Mouse (Mus musculus) testis, adult 2 months (tissue): ENCODE measurements around the gene Nrxn2. TPM values are rescaled to one million over a fixed set of nuclear protein-coding genes. Genes with fewer than 3 reads are reported as not detected.

Experiments used
- H3K27ac ChIP-seq: fragments of 200-500 bp; 2 replicates; pipeline ENCODE4 v1.5.1; 2012; ENCODE audit warnings: low read depth, low read length; ENCODE audit not compliant: control insufficient read depth, insufficient read depth
- H3K27me3 ChIP-seq: fragments of 200-500 bp; 2 replicates; pipeline ENCODE4 v1.6.1; 2012; ENCODE audit warnings: mild to moderate bottlenecking, low read length, moderate library complexity; ENCODE audit not compliant: control insufficient read depth, insufficient read depth
- H3K36me3 ChIP-seq: fragments of 200-500 bp; 2 replicates; pipeline ENCODE4 v1.6.1; 2012; ENCODE audit warnings: mild to moderate bottlenecking, low read length; ENCODE audit not compliant: control insufficient read depth, insufficient read depth
- H3K4me1 ChIP-seq: fragments of 200-500 bp; 2 replicates; pipeline ENCODE4 v1.6.1; 2012; ENCODE audit warnings: low read length; ENCODE audit not compliant: control insufficient read depth, insufficient read depth
- H3K4me3 ChIP-seq: fragments of 200-500 bp; 2 replicates; pipeline ENCODE4 v1.5.1; 2012; ENCODE audit warnings: low read depth, mild to moderate bottlenecking, low read length, moderate library complexity, mixed read lengths; ENCODE audit not compliant: control insufficient read depth
- CTCF ChIP-seq: fragments of 200-500 bp; IDR thresholded peaks from 2 replicates; pipeline ENCODE4 v1.5.1; 2012; ENCODE audit warnings: low read depth, mild to moderate bottlenecking, inconsistent platforms, low read length, moderate library complexity; ENCODE audit not compliant: control insufficient read depth, insufficient read depth, insufficient replicate concordance
- POLR2A ChIP-seq: fragments of 200-500 bp; IDR thresholded peaks from 2 replicates; pipeline ENCODE4 v1.6.1; 2012; ENCODE audit warnings: low read depth, mild to moderate bottlenecking, inconsistent platforms, low read length, moderate library complexity; ENCODE audit not compliant: control insufficient read depth
- polyA plus RNA-seq: library from polyadenylated mRNA; depleted of rRNA; stranded (reverse); fragments of >200 nt; gene quantifications from 2 replicates; pipeline ENCODE4 v1.2.3, GENCODE M21; 2012

Nrxn2 gene
- polyA plus RNA-seq, 1 experiment, result 2.5 TPM

GRCm38 (mm10) chr19:6400096-6401086 is 18.1 kb upstream of the Nrxn2 start:
- peaks cover 22% of the 10 kb centered on the region for H3K4me1 ChIP-seq
- peak overlapping the region; percentile 22 for H3K4me3 ChIP-seq
- H3K27me3 ChIP-seq, result no peaks in the 10 kb centered on the region
- TF ChIP-seq CTCF (no peak), POLR2A (no peak)
- H3K27ac ChIP-seq, result no peak overlapping the region
- no peaks in the 10 kb centered on the region for H3K36me3 ChIP-seq

- Histone ChIP-seq H3K4me1 (peaks cover 22% of the 10 kb centered on the region), H3K27ac (no peak overlapping the region), H3K36me3 (no peaks in the 10 kb centered on the region), H3K4me3 (peak overlapping the region; percentile 59), H3K27me3 (no peaks in the 10 kb centered on the region)
- TF ChIP-seq POLR2A (no peak), CTCF (peak; percentile 88)
Observed at GRCm38 (mm10) chr19:6401131-6401815, 17.3 kb upstream of the Nrxn2 start.

- H3K27me3 ChIP-seq, result no peaks in the 10 kb centered on the region
- H3K36me3 ChIP-seq, result no peaks in the 10 kb centered on the region
- no peak overlapping the region; the same call in 1 of the 2 replicates for H3K4me3 ChIP-seq
- no peak overlapping the region for H3K27ac ChIP-seq
- peaks cover 22% of the 10 kb centered on the region for H3K4me1 ChIP-seq
- TF ChIP-seq CTCF, result no peak
- no peak for TF ChIP-seq POLR2A
Observed at GRCm38 (mm10) chr19:6401951-6402350, 16.6 kb upstream of the Nrxn2 start.

- H3K27ac ChIP-seq, result no peak overlapping the region
- peaks cover 17% of the 10 kb centered on the region for H3K4me1 ChIP-seq
- no peaks in the 10 kb centered on the region for H3K36me3 ChIP-seq
- TF ChIP-seq CTCF (no peak), POLR2A (no peak)
- no peaks in the 10 kb centered on the region for H3K27me3 ChIP-seq
- peak overlapping the region; percentile 73; the same call in 1 of the 2 replicates for H3K4me3 ChIP-seq
Observed at GRCm38 (mm10) chr19:6403869-6404268, 14.7 kb upstream of the Nrxn2 start.

- Histone ChIP-seq H3K4me1 (peaks cover 9% of the 10 kb centered on the region), H3K27ac (no peak overlapping the region), H3K4me3 (peak overlapping the region; percentile 73), H3K27me3 (no peaks in the 10 kb centered on the region), H3K36me3 (no peaks in the 10 kb centered on the region)
- TF ChIP-seq POLR2A (no peak), CTCF (no peak)
Observed at GRCm38 (mm10) chr19:6405433-6405832, 13.1 kb upstream of the Nrxn2 start.

GRCm38 (mm10) chr19:6407109-6407508 is 11.4 kb upstream of the Nrxn2 start:
- Histone ChIP-seq H3K27me3 (no peaks in the 10 kb centered on the region), H3K36me3 (no peaks in the 10 kb centered on the region), H3K4me3 (no peak overlapping the region), H3K27ac (no peak overlapping the region), H3K4me1 (peaks cover 6% of the 10 kb centered on the region)
- TF ChIP-seq POLR2A, result no peak
- TF ChIP-seq CTCF, result no peak
